Mouse (Mus musculus): ENCODE measurements at regions not wholly inside any gene's neighbourhood (a gene's known extent, or its start where the extent isn't known, plus 50 kb on each side); places are given as distances from the start of the nearest gene placed in this dataset.

DNA sequence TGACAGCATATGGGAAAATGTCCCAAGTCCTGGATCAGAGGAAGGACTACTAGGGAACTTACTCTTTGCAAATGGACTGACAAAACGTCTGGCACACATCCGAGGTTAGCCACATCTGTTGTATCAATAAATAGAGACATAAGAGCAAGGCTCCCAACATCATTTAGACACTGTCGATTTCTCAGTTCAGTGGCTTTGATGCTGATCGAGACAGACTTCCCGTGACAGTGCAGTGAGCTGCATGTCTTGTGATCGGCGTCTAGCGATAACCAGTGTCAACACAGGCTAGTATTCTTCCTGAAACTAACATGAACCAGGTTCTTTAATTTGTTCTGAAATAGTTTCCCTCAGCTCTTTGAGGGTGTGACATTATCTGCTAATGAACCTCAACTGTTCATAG, 259.7 kb upstream of the Itga1 start:
- TF ChIP-seq CTCF (IDR thresholded peaks at IDR 0.05) (no peak), POLR2A (IDR thresholded peaks at IDR 0.05; ENCODE audit: insufficient read depth, low read depth, low read length) (no peak)
